In the genomic region with DNA sequence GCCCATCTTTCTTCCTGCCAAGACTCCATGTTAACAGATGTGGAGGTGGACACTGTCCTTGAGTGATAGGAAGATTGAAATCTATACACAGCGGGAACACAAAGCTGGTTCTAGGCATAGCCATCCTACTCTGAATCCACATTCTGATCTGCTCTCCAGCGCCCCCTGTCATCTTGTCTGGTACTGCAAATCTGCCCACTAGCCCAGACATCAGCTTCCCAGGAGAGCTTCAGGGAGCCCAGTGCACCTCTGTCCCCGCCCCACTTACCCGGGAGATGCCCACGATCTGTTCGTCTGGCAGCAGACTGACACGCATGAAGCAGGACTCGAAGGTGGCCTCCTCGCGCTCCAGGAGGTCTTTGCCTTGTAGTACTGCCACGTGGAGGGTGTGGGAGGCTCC, we compare ENCODE assay signal across 9 mouse cellular contexts. TPM values are rescaled to one million over a fixed set of nuclear protein-coding genes. Genes with fewer than 3 reads are reported as not detected.
DNase-seq lines count a peak whose midpoint lies in the region; ATAC-seq and TF ChIP-seq lines count a peak whose summit lies in the region.
"Had no signal": no experiment of that assay in that cellular context is flagged by ENCODE, and none has a peak within 500 bp of the region (broad histone marks: within the 10 kb centered on the region; RNA-seq: fewer than 3 reads in every experiment).

No protein-coding gene starts in this region.

- no peaks in the 10 kb centered on the region for H3K27me3 ChIP-seq in heart, postnatal 0 days (ENCODE audit: control insufficient read depth, insufficient read depth, low read length)
- H3K27me3 ChIP-seq in heart, embryonic 10.5 days (ENCODE audit: insufficient read depth, poor library complexity, severe bottlenecking): no peaks in the 10 kb centered on the region
- H3K27me3 ChIP-seq in CH12.LX (replicated peaks) (no peaks in the 10 kb centered on the region), myocyte (ENCODE audit: control insufficient read depth, insufficient read depth, insufficient read length) (no peaks in the 10 kb centered on the region)

- in situ Hi-C loops in CH12.LX (cut with MboI; ENCODE audit: low pct_ligation_motif_present, low pct_unique_long_range_greater_than_20kb, low sequenced_read_pairs): no loop called here

- H3K79me2 ChIP-seq in CH12.LX (replicated peaks; ENCODE audit: control insufficient read depth, extremely low read depth, insufficient read depth, poor library complexity, severe bottlenecking): no peaks in the 10 kb centered on the region
- no peaks in the 10 kb centered on the region for H3K79me2 ChIP-seq in myocyte (ENCODE audit: control insufficient read depth, insufficient read depth)

- H3K27ac ChIP-seq in heart, postnatal 0 days (ENCODE audit: low read depth): no peak overlapping the region
- no peak overlapping the region for H3K27ac ChIP-seq in heart, embryonic 10.5 days
- H3K27ac ChIP-seq in CH12.LX (ENCODE audit: insufficient read depth, low read depth): no peak overlapping the region
- H3K27ac ChIP-seq in bone marrow macrophage, adult 2 months (ENCODE audit: insufficient read depth, low read depth, low read length): no peak overlapping the region

- peak; percentile 4 for TF ChIP-seq RAD21 in CH12.LX (IDR thresholded peaks at IDR 0.05; ENCODE audit: low read depth, low read length)

- peak; percentile 46 for TF ChIP-seq CTCF in heart, postnatal 0 days (IDR thresholded peaks at IDR 0.05; ENCODE audit: low read depth)
- TF ChIP-seq CTCF in CH12.LX (conservative IDR thresholded peaks at IDR 0.05 in 1 of 2, IDR thresholded peaks at IDR 0.05 in 1 of 2; ENCODE audit: low read depth in 2 of 2, low read length in 2 of 2): peak; percentile 69 to 84
- TF ChIP-seq CTCF in bone marrow macrophage, adult 2 months (IDR thresholded peaks at IDR 0.05; ENCODE audit: low read depth, low read length): peak; percentile 44

- H3K9ac ChIP-seq in heart, postnatal 0 days (replicated peaks; ENCODE audit: low read depth, low read length): no peak overlapping the region
- no peak overlapping the region for H3K9ac ChIP-seq in CH12.LX (ENCODE audit: insufficient read depth, low read depth)

- ATAC-seq in heart, postnatal 0 days (ENCODE audit: insufficient read depth, low read depth): no peak
- ATAC-seq in erythroblast, adult 5-6 weeks (replicated peaks; ENCODE audit: low FRiP score, poor library complexity, severe bottlenecking): peak; percentile 68

- 9% methylated on average over 11 of the region's 11 CpGs for WGBS in heart, postnatal 0 days
- 12% methylated on average over 11 of the region's 11 CpGs for WGBS in heart, embryonic 10.5 days

- H3K9me3 ChIP-seq in heart, postnatal 0 days (replicated peaks; ENCODE audit: control insufficient read depth, low read length): no peaks in the 10 kb centered on the region
- H3K9me3 ChIP-seq in heart, embryonic 10.5 days: no peaks in the 10 kb centered on the region
- H3K9me3 ChIP-seq in CH12.LX (replicated peaks; ENCODE audit: low read length): no peaks in the 10 kb centered on the region

- H3K4me3 ChIP-seq in heart, postnatal 0 days (ENCODE audit: low read depth, low read length): no peak overlapping the region
- H3K4me3 ChIP-seq in heart, embryonic 10.5 days: no peak overlapping the region
- H3K4me3 ChIP-seq in CH12.LX (replicated peaks in 1 of 3; ENCODE audit: low read depth in 2 of 3, low read length in 2 of 3, poor library complexity in 1 of 3) (no peak overlapping the region), myocyte (no peak overlapping the region)
- H3K4me3 ChIP-seq in bone marrow macrophage, adult 2 months (ENCODE audit: insufficient read depth, low read length): no peak overlapping the region

- no peak for TF ChIP-seq EP300 in heart, postnatal 0 days (IDR thresholded peaks at IDR 0.05; ENCODE audit: low read depth)
- no peak for TF ChIP-seq EP300 in CH12.LX (IDR thresholded peaks at IDR 0.05; ENCODE audit: low read length)

- no peak for DNase-seq in heart, postnatal 0 days (ENCODE audit: low spot score)
- DNase-seq in heart, embryonic 10.5 days (ENCODE audit: low spot score): no peak
- DNase-seq in CH12.LX (ENCODE audit: extremely low read depth): peak; percentile 54
- peak; percentile 40 to 52 for DNase-seq in layer of hippocampus, postnatal 14 days (ENCODE audit: low spot score in 2 of 2)
- peak; percentile 10 to 65 for DNase-seq in thymus, postnatal 10 days (ENCODE audit: low spot score in 2 of 2)

- no peak for TF ChIP-seq POLR2A in CH12.LX (IDR thresholded peaks at IDR 0.05; ENCODE audit: low read depth, low read length)
- no peak for TF ChIP-seq POLR2A in bone marrow macrophage, adult 2 months (IDR thresholded peaks at IDR 0.05; ENCODE audit: borderline replicate concordance, low read depth, low read length)
- no peak for TF ChIP-seq POLR2A in myocyte (IDR thresholded peaks at IDR 0.05; ENCODE audit: insufficient read length, low read depth)

- H3ac ChIP-seq in myocyte (ENCODE audit: control insufficient read depth, insufficient read length): no peak overlapping the region

- no peaks in the 10 kb centered on the region for H3K36me3 ChIP-seq in heart, postnatal 0 days (replicated peaks; ENCODE audit: control insufficient read depth, insufficient read depth, low read length)
- H3K36me3 ChIP-seq in heart, embryonic 10.5 days: no peaks in the 10 kb centered on the region
- peaks cover 0 to 1% of the 10 kb centered on the region in 2 experiments for H3K36me3 ChIP-seq in CH12.LX (replicated peaks in 1 of 2; ENCODE audit: control insufficient read depth in 1 of 2, insufficient read depth in 1 of 2, low read length in 1 of 2)
- H3K36me3 ChIP-seq in myocyte (ENCODE audit: control insufficient read depth, insufficient read depth): no peaks in the 10 kb centered on the region

- dilution Hi-C loops in CH12.LX (cut with MboI; ENCODE audit: extremely low pct_ligation_motif_present, extremely low pct_unique_long_range_greater_than_20kb, low sequenced_read_pairs): no loop called here

- H3K4me2 ChIP-seq in heart, postnatal 0 days (ENCODE audit: low read depth, low read length): no peak overlapping the region
- H3K4me2 ChIP-seq in CH12.LX (ENCODE audit: insufficient read depth, low read depth, poor library complexity, severe bottlenecking): no peak overlapping the region
- H3K4me2 ChIP-seq in myocyte (ENCODE audit: low read depth): peak overlapping the region; percentile 70

- H3K4me1 ChIP-seq in heart, postnatal 0 days (ENCODE audit: control insufficient read depth, insufficient read depth): no peaks in the 10 kb centered on the region
- H3K4me1 ChIP-seq in heart, embryonic 10.5 days: peaks cover 11% of the 10 kb centered on the region
- H3K4me1 ChIP-seq in CH12.LX (ENCODE audit: control insufficient read depth in 1 of 2, insufficient read depth in 2 of 2): peaks cover under 1 to 6% of the 10 kb centered on the region in 2 experiments; a peak in 2 of 4 replicates
- no peaks in the 10 kb centered on the region for H3K4me1 ChIP-seq in bone marrow macrophage, adult 2 months (ENCODE audit: control insufficient read depth, insufficient read depth, low read length)

RNA-seq across cellular contexts. Expression of a gene that starts 17.0 kb away (rescaled TPM):
- total RNA-seq in heart, postnatal 0 days (2014; rRNA removed; ENCODE audit: low replicate concordance): 24.3 and 35.0 TPM in 2 replicates
- 16.0 and 18.4 TPM in 2 replicates for polyA plus RNA-seq in heart, postnatal 0 days (2015; fragmentation: Nextera tagmentation; extraction: Ambion mirVana)
- 24.3 and 28.9 TPM in 2 replicates for polyA plus RNA-seq in heart, embryonic 10.5 days (2016; fragmentation: Nextera tagmentation; extraction: Ambion mirVana)
- total RNA-seq in CH12.LX (2012; rRNA removed): 14.9 and 19.3 TPM in 2 replicates
- total RNA-seq in CH12.LX (2014; rRNA removed): 16.6 and 20.1 TPM in 2 replicates
- 14.4 and 15.3 TPM in 2 replicates for polyA plus RNA-seq in CH12.LX (2012; ENCODE audit: insufficient read length, low read depth)
- 1.1 and 1.4 TPM in 2 replicates for polyA plus RNA-seq in bone marrow macrophage, adult 2 months (2012; ENCODE audit: insufficient read depth, insufficient read length, missing spikeins)
- total RNA-seq in erythroblast, adult 5-6 weeks (2015; ENCODE audit: low replicate concordance): not detected in 2 replicates
- total RNA-seq in erythroblast, adult 5-6 weeks (2017; ENCODE audit: low replicate concordance): not detected in 2 replicates
- total RNA-seq in layer of hippocampus, postnatal 14 days (2021): 1 to 10 TPM; 2.0 to 2.2 TPM
- 51.1 TPM for polyA plus RNA-seq in myocyte (2012; fragmentation: generic; extraction: Trizol)

RNA-seq across cellular contexts. Expression of a gene that starts 21.0 kb away (rescaled TPM):
- 2.8 TPM in 2 replicates for total RNA-seq in heart, postnatal 0 days (2014; rRNA removed; ENCODE audit: low replicate concordance)
- 0.26 and 0.46 TPM in 2 replicates for polyA plus RNA-seq in heart, postnatal 0 days (2015; fragmentation: Nextera tagmentation; extraction: Ambion mirVana)
- 0.89 and 0.97 TPM in 2 replicates for polyA plus RNA-seq in heart, embryonic 10.5 days (2016; fragmentation: Nextera tagmentation; extraction: Ambion mirVana)
- 0.04 and 0.17 TPM in 2 replicates for total RNA-seq in CH12.LX (2012; rRNA removed)
- total RNA-seq in CH12.LX (2014; rRNA removed): not detected in 2 replicates
- polyA plus RNA-seq in CH12.LX (2012; ENCODE audit: insufficient read length, low read depth): 0.16 and 0.50 TPM in 2 replicates
- not detected in 2 replicates for polyA plus RNA-seq in bone marrow macrophage, adult 2 months (2012; ENCODE audit: insufficient read depth, insufficient read length, missing spikeins)
- not detected in 2 replicates for total RNA-seq in erythroblast, adult 5-6 weeks (2015; ENCODE audit: low replicate concordance)
- total RNA-seq in erythroblast, adult 5-6 weeks (2017; ENCODE audit: low replicate concordance): not detected in 2 replicates
- total RNA-seq in layer of hippocampus, postnatal 14 days (2021): 10 to 100 TPM; 34.7 to 37.7 TPM
- polyA plus RNA-seq in myocyte (2012; fragmentation: generic; extraction: Trizol): 22.3 TPM

RNA-seq across cellular contexts. Expression of a gene that starts 42.2 kb away (rescaled TPM):
- total RNA-seq in heart, postnatal 0 days (2014; rRNA removed; ENCODE audit: low replicate concordance): not detected in 2 replicates
- polyA plus RNA-seq in heart, postnatal 0 days (2015; fragmentation: Nextera tagmentation; extraction: Ambion mirVana): not detected in 2 replicates
- polyA plus RNA-seq in heart, embryonic 10.5 days (2016; fragmentation: Nextera tagmentation; extraction: Ambion mirVana): not detected in 2 replicates
- not detected in 2 replicates for total RNA-seq in CH12.LX (2012; rRNA removed)
- not detected in 2 replicates for total RNA-seq in CH12.LX (2014; rRNA removed)
- polyA plus RNA-seq in CH12.LX (2012; ENCODE audit: insufficient read length, low read depth): not detected in 2 replicates
- polyA plus RNA-seq in bone marrow macrophage, adult 2 months (2012; ENCODE audit: insufficient read depth, insufficient read length, missing spikeins): not detected in 2 replicates
- not detected in 2 replicates for total RNA-seq in erythroblast, adult 5-6 weeks (2015; ENCODE audit: low replicate concordance)
- 0.94 TPM in 1 of 2 replicates, not detected in the other for total RNA-seq in erythroblast, adult 5-6 weeks (2017; ENCODE audit: low replicate concordance)
- not detected for total RNA-seq in layer of hippocampus, postnatal 14 days (2021)
- polyA plus RNA-seq in myocyte (2012; fragmentation: generic; extraction: Trizol): 0.05 TPM
- total RNA-seq: layer of hippocampus, adult 8-10 months had no signal

RNA-seq across cellular contexts. Expression of a gene that starts 54.0 kb away (rescaled TPM):
- 12.4 and 13.8 TPM in 2 replicates for total RNA-seq in heart, postnatal 0 days (2014; rRNA removed; ENCODE audit: low replicate concordance)
- 4.7 and 5.2 TPM in 2 replicates for polyA plus RNA-seq in heart, postnatal 0 days (2015; fragmentation: Nextera tagmentation; extraction: Ambion mirVana)
- polyA plus RNA-seq in heart, embryonic 10.5 days (2016; fragmentation: Nextera tagmentation; extraction: Ambion mirVana): 21.4 and 25.3 TPM in 2 replicates
- total RNA-seq in CH12.LX (2012; rRNA removed) (9.2 and 10.7 TPM in 2 replicates), CH12.LX (2014; rRNA removed) (7.3 and 7.7 TPM in 2 replicates)
- polyA plus RNA-seq in CH12.LX (2012; ENCODE audit: insufficient read length, low read depth) (13.6 and 14.2 TPM in 2 replicates), myocyte (2012; fragmentation: generic; extraction: Trizol) (16.3 TPM)
- polyA plus RNA-seq in bone marrow macrophage, adult 2 months (2012; ENCODE audit: insufficient read depth, insufficient read length, missing spikeins): 1.8 and 3.7 TPM in 2 replicates
- 15.0 and 32.6 TPM in 2 replicates for total RNA-seq in erythroblast, adult 5-6 weeks (2015; ENCODE audit: low replicate concordance)
- total RNA-seq in erythroblast, adult 5-6 weeks (2017; ENCODE audit: low replicate concordance): 31.5 and 31.9 TPM in 2 replicates
- 10 to 100 TPM; 56.6 to 63.9 TPM for total RNA-seq in layer of hippocampus, postnatal 14 days (2021)

RNA-seq across cellular contexts. Expression of a gene that starts 58.1 kb away (rescaled TPM):
- 55.0 and 65.3 TPM in 2 replicates for total RNA-seq in heart, postnatal 0 days (2014; rRNA removed; ENCODE audit: low replicate concordance)
- 15.4 and 15.7 TPM in 2 replicates for polyA plus RNA-seq in heart, postnatal 0 days (2015; fragmentation: Nextera tagmentation; extraction: Ambion mirVana)
- 52.3 and 53.6 TPM in 2 replicates for polyA plus RNA-seq in heart, embryonic 10.5 days (2016; fragmentation: Nextera tagmentation; extraction: Ambion mirVana)
- total RNA-seq in CH12.LX (2012; rRNA removed): 17.3 and 21.7 TPM in 2 replicates
- total RNA-seq in CH12.LX (2014; rRNA removed): 18.0 and 23.1 TPM in 2 replicates
- 43.7 and 51.9 TPM in 2 replicates for polyA plus RNA-seq in CH12.LX (2012; ENCODE audit: insufficient read length, low read depth)
- 81.5 and 84.4 TPM in 2 replicates for polyA plus RNA-seq in bone marrow macrophage, adult 2 months (2012; ENCODE audit: insufficient read depth, insufficient read length, missing spikeins)
- 56.6 and 57.5 TPM in 2 replicates for total RNA-seq in erythroblast, adult 5-6 weeks (2015; ENCODE audit: low replicate concordance)
- 71.1 and 123 TPM in 2 replicates for total RNA-seq in erythroblast, adult 5-6 weeks (2017; ENCODE audit: low replicate concordance)
- 10 to 100 TPM; 69.3 to 73.2 TPM for total RNA-seq in layer of hippocampus, postnatal 14 days (2021)
- polyA plus RNA-seq in myocyte (2012; fragmentation: generic; extraction: Trizol): 20.3 TPM

Comparison
In these comparisons a context has a peak if more than half of its experiments do, and no peak if none do; other contexts are left out.
1. DNase-seq: peak in CH12.LX (single experiment), layer of hippocampus, postnatal 14 days (2 of 2) and thymus, postnatal 10 days (2 of 2); none in heart, postnatal 0 days (single experiment) and heart, embryonic 10.5 days (single experiment).
2. RNA of a gene that starts 21.0 kb away (polyA plus RNA-seq): 22.3 TPM in myocyte (single experiment); 0.89 to 0.97 TPM in heart, embryonic 10.5 days, 0.16 to 0.50 TPM in CH12.LX, 0.26 to 0.46 TPM in heart, postnatal 0 days and not detected in bone marrow macrophage, adult 2 months; every median in the first group is over 10 times any median in the second.
3. Peak in every context shown above with its lines, with median percentiles within 50 percentile points of each other: CTCF ChIP-seq.